Mouse (Mus musculus) natural killer cell, adult 2 months (primary cell): Measurements from ENCODE around the gene Atp8a2.

Experiments
- DNase-seq, 2 experiments: peaks; one replicate each; pipeline ENCODE4 v3.0.0; 2022; ENCODE audit warnings: low spot score in 2 of 2

Gene Atp8a2

DNA sequence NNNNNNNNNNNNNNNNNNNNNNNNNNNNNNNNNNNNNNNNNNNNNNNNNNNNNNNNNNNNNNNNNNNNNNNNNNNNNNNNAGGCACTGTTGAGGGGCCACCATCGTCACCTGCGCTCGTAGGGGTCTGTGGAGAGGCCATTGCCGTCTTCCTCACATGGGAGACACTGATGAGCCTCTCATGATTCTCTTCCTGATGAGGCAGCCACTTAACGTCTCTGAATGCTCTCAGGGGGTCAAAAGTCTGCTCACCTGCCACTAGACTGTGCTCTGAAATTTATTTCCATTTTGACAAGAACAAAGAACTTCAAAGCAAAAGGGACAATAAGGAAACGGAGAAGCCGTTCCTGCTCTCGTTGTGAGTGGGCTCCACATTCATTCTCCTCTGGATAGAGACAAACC, 277.1 kb downstream of the Atp8a2 start:
- DNase-seq, result no peak

DNA sequence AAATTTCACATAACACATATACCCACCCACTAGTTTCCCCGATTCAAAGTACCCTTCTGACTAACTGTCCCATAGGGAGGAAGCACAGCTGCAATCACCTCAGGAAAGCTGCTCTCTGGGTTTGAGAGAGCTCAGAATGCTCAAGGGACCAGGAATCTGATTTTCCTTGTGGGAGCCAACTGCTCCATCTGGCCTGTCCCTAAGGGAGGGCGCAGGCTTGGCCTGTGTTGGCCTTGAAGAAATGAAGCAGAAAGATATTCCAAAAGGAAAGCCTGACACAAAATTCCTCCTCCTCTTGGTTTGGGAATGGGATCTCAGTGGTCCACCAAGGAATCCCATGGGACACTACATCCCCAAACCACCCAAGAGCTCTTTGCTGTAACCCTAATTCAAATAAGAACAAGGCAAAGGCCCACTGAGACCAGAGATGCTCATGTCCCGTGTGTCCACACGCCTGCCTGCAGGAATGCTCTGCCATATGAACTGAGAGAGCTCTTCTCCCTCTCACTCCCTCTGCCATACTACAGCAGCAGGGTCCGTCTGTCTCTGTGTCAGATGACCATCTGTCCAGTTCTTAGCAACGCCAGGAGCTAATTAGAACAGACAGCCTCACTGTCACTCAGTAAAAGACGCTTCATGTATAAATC, 293.4 kb downstream of the Atp8a2 start:
- DNase-seq, result no peak

GRCm38 (mm10) chr14:59893971-59894370, 303.0 kb downstream of the Atp8a2 start:
- no peak for DNase-seq

DNA sequence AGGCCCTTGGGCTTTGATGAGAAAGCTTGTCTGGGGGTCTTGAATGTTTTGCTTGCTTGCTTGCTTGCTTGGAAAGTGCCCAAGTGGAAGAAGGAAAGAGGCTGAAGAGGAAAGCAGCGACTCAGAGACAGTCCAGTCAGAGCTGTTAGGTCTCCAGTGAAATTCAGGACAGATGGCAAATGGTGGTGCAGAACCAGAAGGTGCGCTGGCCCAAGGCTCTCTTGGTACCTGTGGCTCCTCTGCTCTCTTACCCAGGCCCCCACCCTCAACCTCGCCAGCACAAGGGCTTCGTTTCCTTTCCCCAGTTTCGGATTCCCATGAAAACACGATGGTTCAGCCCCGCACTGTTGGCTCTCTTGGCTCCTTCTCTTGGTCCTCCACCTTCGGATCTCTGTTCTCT, 304.9 kb downstream of the Atp8a2 start:
- DNase-seq, result no peak

GRCm38 (mm10) chr14:59891491-59891890, 305.5 kb downstream of the Atp8a2 start:
- DNase-seq, result no peak

DNA sequence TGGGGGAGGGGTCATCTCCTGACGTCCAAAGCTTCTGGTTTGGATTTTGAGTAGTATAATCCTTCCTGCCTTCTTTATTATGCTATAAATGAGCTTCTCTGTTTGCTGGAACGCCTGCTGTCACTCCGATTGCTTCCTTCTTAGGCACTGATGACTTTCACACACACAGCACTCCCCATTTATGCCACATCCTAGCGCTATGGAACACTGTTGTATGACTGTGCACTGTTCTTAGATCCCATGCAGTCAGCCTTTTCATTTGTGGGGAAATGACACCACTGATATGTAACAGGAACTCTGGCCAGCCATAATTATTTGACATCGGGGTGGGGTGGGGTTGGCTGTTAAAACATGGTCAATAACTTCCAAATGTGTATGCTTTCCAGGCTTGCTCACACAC, 306.2 kb downstream of the Atp8a2 start:
- DNase-seq, result no peak

DNA sequence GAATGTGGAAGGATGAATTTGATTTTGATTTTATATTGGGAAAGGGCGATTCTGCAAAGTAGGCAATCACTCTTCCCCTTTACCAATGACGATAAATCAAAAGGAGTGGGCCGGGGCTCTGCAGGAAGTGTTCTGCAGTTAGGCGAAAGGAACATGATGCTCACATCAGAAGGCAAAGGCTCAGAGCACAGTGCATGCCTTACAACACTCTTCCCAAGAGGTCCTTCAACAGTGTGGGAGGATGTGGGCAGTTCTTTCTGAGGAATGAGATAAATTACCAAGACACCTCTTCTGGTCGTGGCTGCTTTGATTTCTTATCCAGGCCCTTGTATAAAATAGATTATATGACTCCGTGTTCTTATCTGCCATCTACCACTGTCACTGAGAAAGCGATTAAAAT, 306.9 kb downstream of the Atp8a2 start:
- no peak for DNase-seq

- DNase-seq, result no peak
Observed at GRCm38 (mm10) chr14:59888446-59888845, 308.5 kb downstream of the Atp8a2 start.

DNA sequence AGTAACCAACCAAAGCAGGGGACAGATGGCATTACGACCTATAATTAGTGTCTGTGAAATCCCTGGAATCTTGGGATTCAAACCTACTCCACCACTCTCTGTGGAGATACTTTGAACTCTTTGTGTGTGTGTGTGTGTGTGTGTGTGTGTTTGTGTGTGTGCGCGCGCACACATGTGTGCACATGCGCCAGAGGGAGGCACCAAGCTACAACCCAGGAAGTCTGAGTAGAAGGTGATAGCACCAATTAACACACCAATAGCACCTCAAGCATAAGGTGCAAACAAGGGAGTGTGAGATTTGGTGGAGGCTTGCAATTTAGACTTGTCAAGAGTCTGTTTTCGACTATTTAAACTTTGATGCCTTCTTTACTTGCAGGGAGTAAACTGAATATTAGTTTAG, 308.9 kb downstream of the Atp8a2 start:
- DNase-seq, result no peak

- DNase-seq, result no peak
Observed at GRCm38 (mm10) chr14:59887061-59887861, 309.7 kb downstream of the Atp8a2 start.

- no peak for DNase-seq
Observed at GRCm38 (mm10) chr14:59883517-59884069, 313.4 kb downstream of the Atp8a2 start.

DNA sequence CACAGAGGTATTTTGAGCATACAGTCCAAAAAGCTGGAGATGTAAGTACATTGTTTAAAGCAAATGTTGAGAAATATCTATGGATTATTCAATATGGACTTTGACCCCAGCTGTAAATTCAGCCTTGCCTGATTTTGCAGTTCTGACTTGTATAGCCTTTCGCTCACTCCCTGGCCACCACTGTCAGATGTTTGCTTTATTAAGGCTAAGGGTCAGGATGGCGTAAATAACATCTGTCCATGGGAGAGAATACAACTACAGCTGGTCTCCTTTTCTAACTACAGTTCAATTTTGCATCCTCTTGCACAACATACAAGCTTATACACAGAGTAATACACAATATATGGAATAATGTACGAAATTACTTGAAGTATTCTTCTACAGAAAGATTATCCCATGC, 316.1 kb downstream of the Atp8a2 start:
- DNase-seq, result no peak

DNA sequence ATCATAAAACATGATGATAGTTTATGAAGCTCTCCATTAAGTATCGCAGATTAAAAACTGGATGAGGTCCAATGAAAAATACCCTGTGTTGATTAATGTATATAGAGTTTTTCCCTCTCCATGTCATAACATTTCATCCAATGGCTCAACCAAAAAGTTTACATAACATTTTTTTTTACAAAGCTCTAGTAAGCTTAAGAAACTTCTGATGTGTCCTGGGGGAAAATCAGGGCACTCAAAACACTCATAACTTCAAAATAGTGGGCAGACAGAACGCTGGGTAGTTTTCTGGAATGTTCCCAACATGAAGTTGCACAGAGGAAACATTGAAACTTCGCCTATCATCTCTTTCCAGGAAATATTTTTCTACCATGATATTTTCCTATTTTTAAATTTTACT, 318.7 kb downstream of the Atp8a2 start:
- DNase-seq, result no peak

DNA sequence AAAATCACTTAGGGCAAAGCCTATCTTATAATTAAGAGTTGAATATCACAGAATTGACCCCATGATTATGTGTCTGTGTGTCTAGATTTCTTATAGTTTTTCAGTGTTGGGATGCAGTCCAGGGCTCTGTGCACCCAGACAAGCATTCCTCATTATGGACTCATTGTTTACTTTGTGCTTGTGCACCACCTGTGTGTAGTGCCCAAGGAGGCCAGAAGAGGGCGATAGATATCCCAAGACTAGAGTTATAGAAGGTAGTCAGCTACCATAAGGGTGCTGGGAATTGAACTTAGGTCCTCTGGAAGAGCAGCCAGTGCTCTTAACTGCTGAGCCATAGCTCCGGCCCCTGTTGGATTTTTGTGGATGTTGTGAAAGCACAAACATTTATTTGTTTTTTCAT, 320.5 kb downstream of the Atp8a2 start:
- no peak for DNase-seq

- no peak for DNase-seq
Observed at GRCm38 (mm10) chr14:59868369-59868768, 328.6 kb downstream of the Atp8a2 start.

- DNase-seq, result no peak
Observed at GRCm38 (mm10) chr14:59867749-59868148, 329.2 kb downstream of the Atp8a2 start.

GRCm38 (mm10) chr14:59866001-59866400, 331.0 kb downstream of the Atp8a2 start:
- DNase-seq, result no peak

- DNase-seq, result no peak
Observed at GRCm38 (mm10) chr14:59862351-59862750, 334.6 kb downstream of the Atp8a2 start.

GRCm38 (mm10) chr14:59859830-59860229, 337.1 kb downstream of the Atp8a2 start:
- no peak for DNase-seq

GRCm38 (mm10) chr14:59858501-59859225, 338.3 kb downstream of the Atp8a2 start:
- DNase-seq, result no peak

DNA sequence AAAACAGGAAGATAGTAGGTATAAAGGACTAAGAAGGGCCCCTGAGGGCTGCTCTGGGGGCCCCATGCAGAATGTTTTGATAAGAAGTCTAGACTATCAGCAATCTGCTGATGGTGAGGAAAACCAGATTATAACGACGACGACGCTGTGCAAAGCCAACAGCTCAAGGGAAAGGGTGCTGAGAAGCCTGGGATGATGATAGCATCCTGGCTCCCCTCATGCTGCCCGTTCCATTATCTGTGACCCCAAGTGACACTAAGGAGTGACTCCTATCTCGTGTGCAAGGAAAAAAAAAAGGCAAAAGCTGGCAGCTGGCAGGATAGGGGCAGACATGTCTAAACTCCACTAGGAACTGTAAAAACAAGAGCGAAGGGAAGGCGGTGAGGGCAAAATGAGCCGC, 343.8 kb downstream of the Atp8a2 start:
- DNase-seq, result no peak

- no peak for DNase-seq
Observed at GRCm38 (mm10) chr14:59846609-59847375, 350.2 kb downstream of the Atp8a2 start.
